Mouse (Mus musculus) midbrain, embryonic 13.5 days (tissue): ENCODE results near the gene Eefsec. TPM values are rescaled to one million over a fixed set of nuclear protein-coding genes. Genes with fewer than 3 reads are reported as not detected.

Source experiments
- ATAC-seq: fragments of 200-750 bp; cut with Nextera tagmentation; 2 replicates; pipeline ENCODE4 v1.8.0; 2017; ENCODE audit warnings: mild to moderate bottlenecking, moderate TSS enrichment, moderate library complexity
- H3K27ac ChIP-seq: fragments of 300-500 bp; sonication (generic); 2 replicates; pipeline ENCODE4 v1.5.1; 2015; ENCODE audit warnings: inconsistent platforms, mild to moderate bottlenecking, moderate library complexity
- H3K27me3 ChIP-seq: fragments of 300-500 bp; sonication (generic); 2 replicates; pipeline ENCODE4 v1.6.1; 2015; ENCODE audit warnings: mild to moderate bottlenecking, inconsistent platforms
- H3K36me3 ChIP-seq: fragments of 300-500 bp; sonication (generic); 2 replicates; pipeline ENCODE4 v1.6.1; 2015; ENCODE audit warnings: mild to moderate bottlenecking, inconsistent platforms
- H3K4me1 ChIP-seq: fragments of 300-500 bp; sonication (generic); replicated peaks from 2 replicates; pipeline ENCODE4 v1.6.1; 2015; ENCODE audit warnings: inconsistent platforms
- H3K4me2 ChIP-seq: fragments of 300-500 bp; sonication (generic); replicated peaks from 2 replicates; pipeline ENCODE4 v1.6.1; 2015; ENCODE audit warnings: moderate library complexity, mild to moderate bottlenecking, inconsistent platforms
- H3K4me3 ChIP-seq: fragments of 300-500 bp; sonication (generic); replicated peaks from 2 replicates; pipeline ENCODE4 v1.5.1; 2015; ENCODE audit warnings: mild to moderate bottlenecking, inconsistent platforms
- H3K9ac ChIP-seq: fragments of 300-500 bp; sonication (generic); replicated peaks from 2 replicates; pipeline ENCODE4 v1.6.1; 2015; ENCODE audit warnings: mild to moderate bottlenecking, inconsistent platforms
- H3K9me3 ChIP-seq: fragments of 300-500 bp; sonication (generic); 2 replicates; pipeline ENCODE4 v1.6.1; 2016; ENCODE audit warnings: mild to moderate bottlenecking, inconsistent platforms
- whole genome bisulfite sequencing: fragments of 180-500 bp; shearing (Covaris S2); methylation state at CpG from one replicate; pipeline ENCODE4 v1.1.7; 2015; 5-methylcytosine and 5-hydroxymethylcytosine counted together
- polyA plus RNA-seq: library from polyadenylated mRNA; unstranded; fragments of >200 nt; fragmentation: Nextera tagmentation; extraction: Ambion mirVana; gene quantifications from 2 replicates; pipeline ENCODE4 v1.2.1, GENCODE M21; 2015

Gene Eefsec
- polyA plus RNA-seq, 1 experiment from 2014 or later = 28.7 TPM

- Histone ChIP-seq H3K36me3 (peaks cover 26% of the 10 kb centered on the region), H3K4me3 (peak within 1 kb of the TSS; percentile 76), H3K4me1 (peaks cover 16% of the 10 kb centered on the region), H3K27ac (no peak within 1 kb of the TSS), H3K4me2 (peak within 1 kb of the TSS; percentile 87), H3K9ac (peak within 1 kb of the TSS; percentile 78), H3K27me3 (no peaks in the 10 kb centered on the region), H3K9me3 (no peaks in the 10 kb centered on the region)
- ATAC-seq = peak; percentile 100
- under 1% methylated on average over 42 of the region's 42 CpGs for WGBS
These were observed 19.0 kb upstream of the Eefsec start, which contains the start of gene Ruvbl1 for GRCm38 (mm10) chr6:88465181-88465920. TSS of gene Ruvbl1 (plus strand) at chr6:88465409.

GRCm38 (mm10) chr6:88454545-88454944 lies 8.2 kb upstream of the Eefsec start:
- no peaks in the 10 kb centered on the region for H3K9me3 ChIP-seq
- no peaks in the 10 kb centered on the region for H3K36me3 ChIP-seq
- H3K4me2 ChIP-seq = no peak overlapping the region
- no peak overlapping the region for H3K4me3 ChIP-seq
- H3K27ac ChIP-seq = no peak overlapping the region
- 70% methylated on average over 2 of the region's 2 CpGs for WGBS
- H3K4me1 ChIP-seq = no peaks in the 10 kb centered on the region
- H3K9ac ChIP-seq = no peak overlapping the region
- ATAC-seq = no peak
- 0 out of 2 replicates have a peak, but pooled peaks cover 7% of the 10 kb centered on the region for H3K27me3 ChIP-seq

GRCm38 (mm10) chr6:88447454-88447853 lies 1.1 kb upstream of the Eefsec start:
- H3K36me3 ChIP-seq = no peaks in the 10 kb centered on the region
- no peaks in the 10 kb centered on the region for H3K9me3 ChIP-seq
- H3K27me3 ChIP-seq = peaks cover 17% of the 10 kb centered on the region; the same call in 1 of the 2 replicates
- H3K4me1 ChIP-seq = peaks cover 18% of the 10 kb centered on the region
- ATAC-seq = no peak; the same call in 1 of the 2 replicates
- 19% methylated on average over 4 of the region's 4 CpGs for WGBS
- H3K9ac ChIP-seq = no peak overlapping the region
- H3K4me3 ChIP-seq = no peak overlapping the region
- H3K4me2 ChIP-seq = no peak overlapping the region
- no peak overlapping the region for H3K27ac ChIP-seq

GRCm38 (mm10) chr6:88445661-88446060 lies 678 bp downstream of the Eefsec start:
- no peak overlapping the region for H3K27ac ChIP-seq
- H3K4me1 ChIP-seq = peaks cover 18% of the 10 kb centered on the region
- H3K9me3 ChIP-seq = no peaks in the 10 kb centered on the region
- peaks cover 11% of the 10 kb centered on the region; the same call in 1 of the 2 replicates for H3K27me3 ChIP-seq
- WGBS = 14% methylated on average over 5 of the region's 5 CpGs
- H3K4me2 ChIP-seq = peak overlapping the region; percentile 80
- H3K9ac ChIP-seq = peak overlapping the region; percentile 92
- peak overlapping the region; percentile 77 for H3K4me3 ChIP-seq
- no peaks in the 10 kb centered on the region for H3K36me3 ChIP-seq
- ATAC-seq = no peak

- Histone ChIP-seq H3K9ac (no peak overlapping the region), H3K27me3 (peaks cover 7% of the 10 kb centered on the region; the same call in 1 of the 2 replicates), H3K4me2 (no peak overlapping the region), H3K4me3 (no peak overlapping the region), H3K4me1 (peaks cover 18% of the 10 kb centered on the region), H3K9me3 (no peaks in the 10 kb centered on the region), H3K36me3 (no peaks in the 10 kb centered on the region), H3K27ac (no peak overlapping the region)
- no peak for ATAC-seq
- WGBS = 85% methylated on average over 7 of the region's 7 CpGs
These were observed 2.1 kb downstream of the Eefsec start for GRCm38 (mm10) chr6:88444076-88444750.

GRCm38 (mm10) chr6:88443446-88443845 lies 2.9 kb downstream of the Eefsec start:
- H3K27ac ChIP-seq = no peak overlapping the region
- peaks cover 18% of the 10 kb centered on the region for H3K4me1 ChIP-seq
- no peak overlapping the region for H3K4me3 ChIP-seq
- H3K4me2 ChIP-seq = no peak overlapping the region
- WGBS = 79% methylated on average over 3 of the region's 3 CpGs
- no peaks in the 10 kb centered on the region for H3K9me3 ChIP-seq
- ATAC-seq = no peak
- no peaks in the 10 kb centered on the region for H3K36me3 ChIP-seq
- H3K9ac ChIP-seq = no peak overlapping the region
- H3K27me3 ChIP-seq = peaks cover 4% of the 10 kb centered on the region; the same call in 1 of the 2 replicates

- ATAC-seq = no peak
- Histone ChIP-seq H3K9me3 (no peaks in the 10 kb centered on the region), H3K27ac (no peak overlapping the region), H3K9ac (no peak overlapping the region), H3K27me3 (no peaks in the 10 kb centered on the region), H3K36me3 (no peaks in the 10 kb centered on the region), H3K4me3 (no peak overlapping the region), H3K4me2 (no peak overlapping the region), H3K4me1 (peaks cover 16% of the 10 kb centered on the region)
- 82% methylated on average over 3 of the region's 3 CpGs for WGBS
These were observed 3.8 kb downstream of the Eefsec start for GRCm38 (mm10) chr6:88442551-88442950.

- Histone ChIP-seq H3K4me1 (peaks cover 2% of the 10 kb centered on the region), H3K9me3 (no peaks in the 10 kb centered on the region), H3K9ac (no peak overlapping the region), H3K27me3 (no peaks in the 10 kb centered on the region), H3K4me3 (no peak overlapping the region), H3K36me3 (0 out of 2 replicates have a peak, but pooled peaks cover 5% of the 10 kb centered on the region), H3K4me2 (no peak overlapping the region), H3K27ac (no peak overlapping the region)
- no peak for ATAC-seq
- 88% methylated on average over 4 of the region's 4 CpGs for WGBS
These were observed 7.3 kb downstream of the Eefsec start for GRCm38 (mm10) chr6:88439056-88439455.

- Histone ChIP-seq H3K27me3 (0 out of 2 replicates have a peak, but pooled peaks cover 4% of the 10 kb centered on the region), H3K36me3 (0 out of 2 replicates have a peak, but pooled peaks cover 5% of the 10 kb centered on the region), H3K4me1 (peaks cover 9% of the 10 kb centered on the region), H3K4me3 (no peak overlapping the region), H3K27ac (no peak overlapping the region), H3K9ac (no peak overlapping the region), H3K4me2 (no peak overlapping the region), H3K9me3 (no peaks in the 10 kb centered on the region)
- 94% methylated on average over 7 of the region's 7 CpGs for WGBS
- ATAC-seq = no peak
These were observed 10.7 kb downstream of the Eefsec start for GRCm38 (mm10) chr6:88435609-88436008.

GRCm38 (mm10) chr6:88431202-88431601 lies 15.1 kb downstream of the Eefsec start:
- peak; percentile 55; the same call in 1 of the 2 replicates for ATAC-seq
- WGBS = 41% methylated on average over 4 of the region's 4 CpGs
- Histone ChIP-seq H3K9ac (no peak overlapping the region), H3K4me2 (no peak overlapping the region), H3K27me3 (peaks cover 4% of the 10 kb centered on the region; the same call in 1 of the 2 replicates), H3K9me3 (no peaks in the 10 kb centered on the region), H3K36me3 (0 out of 2 replicates have a peak, but pooled peaks cover 5% of the 10 kb centered on the region), H3K27ac (no peak overlapping the region), H3K4me1 (peaks cover 9% of the 10 kb centered on the region), H3K4me3 (no peak overlapping the region)

- WGBS = 51% methylated on average over 7 of the region's 7 CpGs
- Histone ChIP-seq H3K36me3 (no peaks in the 10 kb centered on the region), H3K9me3 (no peaks in the 10 kb centered on the region), H3K27me3 (no peaks in the 10 kb centered on the region), H3K27ac (no peak overlapping the region), H3K4me1 (peaks cover 9% of the 10 kb centered on the region), H3K9ac (no peak overlapping the region), H3K4me2 (no peak overlapping the region), H3K4me3 (no peak overlapping the region)
- ATAC-seq = peak; percentile 66
These were observed 30.1 kb downstream of the Eefsec start for GRCm38 (mm10) chr6:88416130-88416758.

GRCm38 (mm10) chr6:88412604-88413003 lies 33.7 kb downstream of the Eefsec start:
- H3K27ac ChIP-seq = no peak overlapping the region
- H3K9me3 ChIP-seq = no peaks in the 10 kb centered on the region
- peaks cover 27% of the 10 kb centered on the region for H3K4me1 ChIP-seq
- 66% methylated on average over 2 of the region's 2 CpGs for WGBS
- H3K27me3 ChIP-seq = no peaks in the 10 kb centered on the region
- H3K4me3 ChIP-seq = no peak overlapping the region
- no peaks in the 10 kb centered on the region for H3K36me3 ChIP-seq
- no peak overlapping the region for H3K4me2 ChIP-seq
- H3K9ac ChIP-seq = no peak overlapping the region
- ATAC-seq = no peak
